Mouse (Mus musculus): ENCODE data around the gene Gm11627.

Gene Gm11627

GRCm38 (mm10) chr11:102602816-102603495 lies 23.7 kb upstream of the Gm11627 start:
- DNase-seq (ENCODE audit: low spot score), result no peak

GRCm38 (mm10) chr11:102599912-102600311 lies 20.7 kb upstream of the Gm11627 start:
- DNase-seq (ENCODE audit: low spot score), result no peak

GRCm38 (mm10) chr11:102595341-102595820 lies 16.1 kb upstream of the Gm11627 start:
- no peak for DNase-seq (ENCODE audit: low spot score)

- DNase-seq (ENCODE audit: low spot score), result no peak
Measured at GRCm38 (mm10) chr11:102587554-102587953, 8.3 kb upstream of the Gm11627 start.

GRCm38 (mm10) chr11:102586445-102587130 lies 7.3 kb upstream of the Gm11627 start:
- DNase-seq (ENCODE audit: low spot score), result no peak

GRCm38 (mm10) chr11:102582736-102583135 lies 3.5 kb upstream of the Gm11627 start:
- no peak for DNase-seq (ENCODE audit: low spot score)

- DNase-seq (ENCODE audit: low spot score), result peak; percentile 54
Measured at GRCm38 (mm10) chr11:102582016-102582610, 2.9 kb upstream of the Gm11627 start.

- DNase-seq (ENCODE audit: low spot score), result no peak
Measured at GRCm38 (mm10) chr11:102581281-102582015, 2.2 kb upstream of the Gm11627 start.

- DNase-seq (ENCODE audit: low spot score), result no peak
Measured at GRCm38 (mm10) chr11:102580034-102580330, 721 bp upstream of the Gm11627 start.

- DNase-seq (ENCODE audit: low spot score), result peak; percentile 85
Measured at GRCm38 (mm10) chr11:102578341-102579118, 731 bp downstream of the Gm11627 start.

- no peak for DNase-seq (ENCODE audit: low spot score)
Measured at GRCm38 (mm10) chr11:102576050-102576754, 3.1 kb downstream of the Gm11627 start.

- no peak for DNase-seq (ENCODE audit: low spot score)
Measured at GRCm38 (mm10) chr11:102575034-102575433, 4.2 kb downstream of the Gm11627 start.

- peak; percentile 84 for DNase-seq (ENCODE audit: low spot score)
Measured at GRCm38 (mm10) chr11:102572866-102573663, 6.2 kb downstream of the Gm11627 start.

- DNase-seq (ENCODE audit: low spot score), result no peak
Measured at GRCm38 (mm10) chr11:102568756-102569377, 10.4 kb downstream of the Gm11627 start.

- DNase-seq (ENCODE audit: low spot score), result no peak
Measured at GRCm38 (mm10) chr11:102568191-102568590, 11.1 kb downstream of the Gm11627 start.

- DNase-seq (ENCODE audit: low spot score), result no peak
Measured at GRCm38 (mm10) chr11:102567723-102568122, 11.5 kb downstream of the Gm11627 start.

GRCm38 (mm10) chr11:102567157-102567556 lies 12.1 kb downstream of the Gm11627 start:
- DNase-seq (ENCODE audit: low spot score), result no peak

GRCm38 (mm10) chr11:102566290-102566689 lies 13.0 kb downstream of the Gm11627 start:
- no peak for DNase-seq (ENCODE audit: low spot score)

GRCm38 (mm10) chr11:102565741-102566140 lies 13.5 kb downstream of the Gm11627 start:
- no peak for DNase-seq (ENCODE audit: low spot score)

All from lung, postnatal 25 days (tissue).